Mouse (Mus musculus) embryonic facial prominence, embryonic 14.5 days (tissue): ENCODE measurements around the gene Haus2. TPM values are rescaled to one million over a fixed set of nuclear protein-coding genes. Genes with fewer than 3 reads are reported as not detected.

Experiments
- ATAC-seq: fragments of 200-750 bp; cut with Nextera tagmentation; 2 replicates; pipeline ENCODE4 v1.8.0; 2017; ENCODE audit warnings: low read depth, moderate number of reproducible peaks, moderate TSS enrichment
- DNase-seq: peaks from one replicate; pipeline ENCODE4 v3.0.0-alpha.2; 2015; ENCODE audit warnings: low spot score
- H3K27ac ChIP-seq: fragments of 300-500 bp; sonication (generic); replicated peaks from 2 replicates; pipeline ENCODE4 v1.5.1; 2014; ENCODE audit warnings: low read depth, mild to moderate bottlenecking, low read length, moderate library complexity
- H3K27me3 ChIP-seq: fragments of 300-500 bp; sonication (generic); replicated peaks from 2 replicates; pipeline ENCODE4 v1.6.1; 2014; ENCODE audit warnings: low read length; ENCODE audit not compliant: control insufficient read depth, insufficient read depth
- H3K36me3 ChIP-seq: fragments of 300-500 bp; sonication (generic); 2 replicates; pipeline ENCODE4 v1.6.1; 2014; ENCODE audit warnings: low read length, mixed read lengths; ENCODE audit not compliant: control insufficient read depth, insufficient read depth
- H3K4me1 ChIP-seq: fragments of 300-500 bp; sonication (generic); 2 replicates; pipeline ENCODE4 v1.6.1; 2014; ENCODE audit warnings: antibody characterized with exemption, low read length; ENCODE audit not compliant: control insufficient read depth, insufficient read depth
- H3K4me2 ChIP-seq: fragments of 300-500 bp; sonication (generic); 2 replicates; pipeline ENCODE4 v1.6.1; 2014; ENCODE audit warnings: low read depth, mild to moderate bottlenecking, low read length, moderate library complexity, mixed read lengths
- H3K4me3 ChIP-seq: fragments of 300-500 bp; sonication (generic); 2 replicates; pipeline ENCODE4 v1.5.1; 2014; ENCODE audit warnings: low read depth, mild to moderate bottlenecking, low read length
- H3K9ac ChIP-seq: fragments of 300-500 bp; sonication (generic); 2 replicates; pipeline ENCODE4 v1.6.1; 2014; ENCODE audit warnings: low read depth, mild to moderate bottlenecking, low read length, moderate library complexity, mixed read lengths
- H3K9me3 ChIP-seq: fragments of 300-500 bp; sonication (generic); 2 replicates; pipeline ENCODE4 v1.6.1; 2016; ENCODE audit warnings: low read length; ENCODE audit not compliant: control insufficient read depth
- WGBS: fragments of 180-500 bp; shearing (Covaris S2); extraction: QIAGEN DNeasy Blood & Tissue Kit; methylation state at CpG from one replicate; pipeline ENCODE4 v1.1.7; 2014; 5-methylcytosine and 5-hydroxymethylcytosine counted together
- polyA plus RNA-seq: library from polyadenylated mRNA; unstranded; fragments of >200 nt; fragmentation: Nextera tagmentation; extraction: Ambion mirVana; gene quantifications from 2 replicates; pipeline ENCODE4 v1.2.1, GENCODE M21; 2014

Gene Haus2
- polyA plus RNA-seq, 1 experiment from 2014 or later = 17.7 TPM

GRCm38 (mm10) chr2:120630246-120630645 is 21.1 kb downstream of the Haus2 start:
- Histone ChIP-seq H3K4me1 (peaks cover 14% of the 10 kb centered on the region), H3K4me3 (no peak overlapping the region), H3K9ac (no peak overlapping the region), H3K4me2 (peak overlapping the region; percentile 71), H3K9me3 (no peaks in the 10 kb centered on the region), H3K27me3 (no peaks in the 10 kb centered on the region), H3K27ac (no peak overlapping the region), H3K36me3 (peaks cover 29% of the 10 kb centered on the region)
- 77% methylated on average over 2 of the region's 2 CpGs for WGBS
- no peak for DNase-seq
- ATAC-seq = no peak

- Histone ChIP-seq H3K9ac (no peak overlapping the region), H3K36me3 (peaks cover 32% of the 10 kb centered on the region), H3K27ac (no peak overlapping the region), H3K4me2 (no peak overlapping the region), H3K27me3 (no peaks in the 10 kb centered on the region), H3K4me3 (no peak overlapping the region), H3K9me3 (no peaks in the 10 kb centered on the region), H3K4me1 (peaks cover 14% of the 10 kb centered on the region)
- no peak for DNase-seq
- 72% methylated on average over 2 of the region's 2 CpGs for WGBS
- no peak for ATAC-seq
These were observed 21.5 kb downstream of the Haus2 start for GRCm38 (mm10) chr2:120630655-120631054.

- 87% methylated on average over 2 of the region's 2 CpGs for WGBS
- H3K4me1 ChIP-seq = peaks cover 14% of the 10 kb centered on the region
- no peaks in the 10 kb centered on the region for H3K9me3 ChIP-seq
- DNase-seq (no peak), ATAC-seq (no peak)
- H3K27me3 ChIP-seq = no peaks in the 10 kb centered on the region
- H3K9ac ChIP-seq = no peak overlapping the region
- no peak overlapping the region for H3K4me2 ChIP-seq
- peaks cover 32% of the 10 kb centered on the region for H3K36me3 ChIP-seq
- H3K27ac ChIP-seq = no peak overlapping the region
- H3K4me3 ChIP-seq = no peak overlapping the region
These were observed 22.3 kb downstream of the Haus2 start for GRCm38 (mm10) chr2:120631521-120631920.

- Histone ChIP-seq H3K36me3 (peaks cover 32% of the 10 kb centered on the region), H3K27ac (no peak overlapping the region), H3K27me3 (no peaks in the 10 kb centered on the region), H3K4me2 (no peak overlapping the region), H3K9me3 (no peaks in the 10 kb centered on the region), H3K9ac (no peak overlapping the region), H3K4me1 (peaks cover 14% of the 10 kb centered on the region), H3K4me3 (no peak overlapping the region)
- DNase-seq = peak; percentile 52
- ATAC-seq = no peak
- WGBS = 86% methylated on average over 4 of the region's 4 CpGs
These were observed 22.8 kb downstream of the Haus2 start for GRCm38 (mm10) chr2:120631957-120632356.

GRCm38 (mm10) chr2:120640835-120641234 is 31.7 kb downstream of the Haus2 start:
- 91% methylated on average over 8 of the region's 8 CpGs for WGBS
- Histone ChIP-seq H3K36me3 (0 out of 2 replicates have a peak, but pooled peaks cover 4% of the 10 kb centered on the region), H3K4me2 (no peak overlapping the region), H3K4me1 (no peaks in the 10 kb centered on the region), H3K27ac (no peak overlapping the region), H3K9ac (no peak overlapping the region), H3K4me3 (no peak overlapping the region), H3K27me3 (no peaks in the 10 kb centered on the region), H3K9me3 (no peaks in the 10 kb centered on the region)
- no peak for ATAC-seq
- no peak for DNase-seq

GRCm38 (mm10) chr2:120643836-120644235 is 34.7 kb downstream of the Haus2 start:
- no peaks in the 10 kb centered on the region for H3K27me3 ChIP-seq
- H3K4me2 ChIP-seq = no peak overlapping the region
- H3K9me3 ChIP-seq = no peaks in the 10 kb centered on the region
- H3K9ac ChIP-seq = no peak overlapping the region
- 0 out of 2 replicates have a peak, but pooled peaks cover 4% of the 10 kb centered on the region for H3K36me3 ChIP-seq
- no peak overlapping the region for H3K4me3 ChIP-seq
- peak overlapping the region; percentile 41 for H3K27ac ChIP-seq
- ATAC-seq (peak; percentile 72; the same call in 1 of the 2 replicates), DNase-seq (peak; percentile 82)
- no peaks in the 10 kb centered on the region for H3K4me1 ChIP-seq
- 50% methylated on average over 7 of the region's 7 CpGs for WGBS

GRCm38 (mm10) chr2:120646777-120647176 is 37.6 kb downstream of the Haus2 start:
- Histone ChIP-seq H3K36me3 (no peaks in the 10 kb centered on the region), H3K9ac (no peak overlapping the region), H3K4me3 (no peak overlapping the region), H3K9me3 (no peaks in the 10 kb centered on the region), H3K27me3 (no peaks in the 10 kb centered on the region), H3K27ac (0 out of 2 replicates have a peak overlapping the region, but pooled peaks have one; percentile 15), H3K4me1 (no peaks in the 10 kb centered on the region), H3K4me2 (no peak overlapping the region)
- DNase-seq = peak; percentile 84
- WGBS = 39% methylated on average over 4 of the region's 4 CpGs
- ATAC-seq = no peak

GRCm38 (mm10) chr2:120652256-120652924 is 43.2 kb downstream of the Haus2 start:
- Histone ChIP-seq H3K9me3 (no peaks in the 10 kb centered on the region), H3K4me3 (no peak overlapping the region), H3K9ac (no peak overlapping the region), H3K27me3 (no peaks in the 10 kb centered on the region), H3K4me1 (0 out of 2 replicates have a peak, but pooled peaks cover 5% of the 10 kb centered on the region), H3K36me3 (no peaks in the 10 kb centered on the region), H3K4me2 (no peak overlapping the region), H3K27ac (peak overlapping the region; percentile 75)
- 70% methylated on average over 7 of the region's 7 CpGs for WGBS
- peak; percentile 84 for ATAC-seq
- peak; percentile 75 for DNase-seq

- H3K27me3 ChIP-seq = no peaks in the 10 kb centered on the region
- no peak overlapping the region for H3K4me3 ChIP-seq
- ATAC-seq (no peak; the same call in 1 of the 2 replicates), DNase-seq (no peak)
- H3K36me3 ChIP-seq = no peaks in the 10 kb centered on the region
- H3K4me1 ChIP-seq = 0 out of 2 replicates have a peak, but pooled peaks cover 5% of the 10 kb centered on the region
- H3K4me2 ChIP-seq = no peak overlapping the region
- H3K9ac ChIP-seq = no peak overlapping the region
- H3K9me3 ChIP-seq = no peaks in the 10 kb centered on the region
- WGBS = 66% methylated on average over 7 of the region's 7 CpGs
- H3K27ac ChIP-seq = peak overlapping the region; percentile 75
These were observed 43.7 kb downstream of the Haus2 start for GRCm38 (mm10) chr2:120652925-120653284.
